Mouse (Mus musculus): ENCODE data around the gene Sumo1.

- TF ChIP-seq EP300 (IDR thresholded peaks at IDR 0.05; ENCODE audit: low read depth) (no peak), CTCF (IDR thresholded peaks at IDR 0.05; ENCODE audit: low read depth) (no peak)
Observed at GRCm38 (mm10) chr1:59642488-59642887, 28.1 kb downstream of the Sumo1 start.
